Mouse (Mus musculus) hindbrain, embryonic 11.5 days (tissue): ENCODE measurements around the gene Epp13. TPM values are rescaled to one million over a fixed set of nuclear protein-coding genes. Genes with fewer than 3 reads are reported as not detected.
"Not testable (repeated sequence)": the region's sequence is repeated elsewhere in the genome, so short reads cannot be mapped to it uniquely, and the experiment has no call there.

Experiments
- ATAC-seq: fragments of 200-750 bp; cut with Nextera tagmentation; 2 replicates; pipeline ENCODE4 v1.8.0; 2017; ENCODE audit warnings: mild to moderate bottlenecking, moderate TSS enrichment, moderate library complexity; ENCODE audit not compliant: low FRiP score
- DNase-seq: peaks from one replicate; pipeline ENCODE4 v3.0.0-alpha.2; 2015; ENCODE audit warnings: low spot score
- H3K27ac ChIP-seq: fragments of 300-500 bp; sonication (generic); 2 replicates; pipeline ENCODE4 v1.5.1; 2014; ENCODE audit warnings: mild to moderate bottlenecking, low read depth, low read length
- H3K27me3 ChIP-seq: fragments of 300-500 bp; sonication (generic); 2 replicates; pipeline ENCODE4 v1.6.1; 2014; ENCODE audit warnings: mild to moderate bottlenecking, low read length, moderate library complexity, mixed read lengths; ENCODE audit not compliant: control insufficient read depth, insufficient read depth
- H3K36me3 ChIP-seq: fragments of 300-500 bp; sonication (generic); 2 replicates; pipeline ENCODE4 v1.6.1; 2014; ENCODE audit warnings: mild to moderate bottlenecking, low read length, moderate library complexity, mixed read lengths; ENCODE audit not compliant: control insufficient read depth, insufficient read depth
- H3K4me1 ChIP-seq: fragments of 300-500 bp; sonication (generic); replicated peaks from 2 replicates; pipeline ENCODE4 v1.6.1; 2014; ENCODE audit warnings: low read length, mixed read lengths; ENCODE audit not compliant: control insufficient read depth, insufficient read depth
- H3K4me2 ChIP-seq: fragments of 300-500 bp; sonication (generic); replicated peaks from 2 replicates; pipeline ENCODE4 v1.6.1; 2014; ENCODE audit warnings: mild to moderate bottlenecking, low read depth, low read length
- H3K4me3 ChIP-seq: fragments of 300-500 bp; sonication (generic); 2 replicates; pipeline ENCODE4 v1.5.1; 2014; ENCODE audit warnings: low read depth, low read length
- H3K9ac ChIP-seq: fragments of 300-500 bp; sonication (generic); 2 replicates; pipeline ENCODE4 v1.6.1; 2014; ENCODE audit warnings: low read depth, low read length
- H3K9me3 ChIP-seq: fragments of 300-500 bp; sonication (generic); 2 replicates; pipeline ENCODE4 v1.6.1; 2016; ENCODE audit warnings: low read length; ENCODE audit not compliant: control insufficient read depth
- WGBS: fragments of 180-500 bp; shearing (Covaris S2); extraction: QIAGEN DNeasy Blood & Tissue Kit; methylation state at CpG from one replicate; pipeline ENCODE4 v1.1.7; 2014; 5-methylcytosine and 5-hydroxymethylcytosine counted together
- polyA plus RNA-seq: library from polyadenylated mRNA; unstranded; fragments of >200 nt; fragmentation: Nextera tagmentation; extraction: Ambion mirVana; gene quantifications from 2 replicates; pipeline ENCODE4 v1.2.1, GENCODE M21; 2014

The Epp13 gene
- polyA plus RNA-seq: not detected in 2 replicates

DNA sequence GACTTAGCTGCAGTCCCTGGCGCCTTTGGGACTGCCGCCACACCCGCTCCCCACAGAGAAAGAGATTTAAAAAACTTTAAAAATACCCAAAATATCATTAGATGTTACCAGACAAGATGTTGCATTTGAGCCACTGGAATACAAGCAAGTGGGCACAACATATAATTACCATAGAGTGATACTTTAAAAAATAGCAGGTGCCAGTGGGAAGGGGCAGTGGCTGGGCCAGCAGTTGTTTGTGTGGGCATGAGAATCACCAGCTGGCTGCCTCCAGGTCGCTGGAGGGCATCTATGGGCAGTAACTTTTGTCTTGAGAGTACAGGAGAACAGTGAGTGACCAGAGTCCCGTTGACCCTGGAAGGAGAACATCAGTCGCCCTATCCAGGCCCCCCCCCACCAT lies at the start of gene Epp13:
Epp13 (plus strand) TSS at position 301 of the 400 bp plus-strand sequence.
- Histone ChIP-seq H3K27ac (no peak within 1 kb of the TSS), H3K27me3 (no peaks in the 10 kb centered on the region), H3K4me2 (no peak within 1 kb of the TSS), H3K4me3 (no peak within 1 kb of the TSS), H3K9me3 (no peaks in the 10 kb centered on the region), H3K9ac (no peak within 1 kb of the TSS), H3K4me1 (no peaks in the 10 kb centered on the region), H3K36me3 (no peaks in the 10 kb centered on the region)
- 91% methylated on average over 6 of the region's 6 CpGs for WGBS
- no peak for DNase-seq
- ATAC-seq: no peak

DNA sequence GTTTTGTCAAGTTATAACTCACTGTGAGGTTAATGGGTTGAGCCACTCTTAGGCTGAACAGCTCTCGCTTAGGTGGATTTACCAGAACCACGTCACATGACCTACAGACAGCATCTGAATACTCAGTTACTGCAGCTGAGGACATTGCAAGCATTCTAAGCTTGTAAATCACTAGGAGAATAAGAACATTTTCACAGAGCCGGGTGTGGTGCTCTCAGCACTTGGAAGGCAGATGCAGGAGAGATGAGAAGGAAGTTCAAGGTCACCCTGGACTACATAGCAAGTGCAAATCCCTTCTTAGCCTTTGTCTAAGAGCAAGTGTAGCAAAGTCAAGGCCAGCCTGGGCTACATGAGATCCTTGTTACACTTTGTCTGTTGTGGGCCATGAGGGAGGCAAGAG lies 48.3 kb upstream of the Epp13 start:
- no peak for DNase-seq
- H3K4me3 ChIP-seq: no peak overlapping the region
- H3K27ac ChIP-seq: no peak overlapping the region
- H3K9ac ChIP-seq: no peak overlapping the region
- H3K4me1 ChIP-seq: no peaks in the 10 kb centered on the region
- ATAC-seq: no peak
- H3K27me3 ChIP-seq: no peaks in the 10 kb centered on the region
- 84% methylated on average over 3 of the region's 3 CpGs for WGBS
- no peaks in the 10 kb centered on the region for H3K36me3 ChIP-seq
- no peak overlapping the region for H3K4me2 ChIP-seq
- H3K9me3 ChIP-seq: no peaks in the 10 kb centered on the region

DNA sequence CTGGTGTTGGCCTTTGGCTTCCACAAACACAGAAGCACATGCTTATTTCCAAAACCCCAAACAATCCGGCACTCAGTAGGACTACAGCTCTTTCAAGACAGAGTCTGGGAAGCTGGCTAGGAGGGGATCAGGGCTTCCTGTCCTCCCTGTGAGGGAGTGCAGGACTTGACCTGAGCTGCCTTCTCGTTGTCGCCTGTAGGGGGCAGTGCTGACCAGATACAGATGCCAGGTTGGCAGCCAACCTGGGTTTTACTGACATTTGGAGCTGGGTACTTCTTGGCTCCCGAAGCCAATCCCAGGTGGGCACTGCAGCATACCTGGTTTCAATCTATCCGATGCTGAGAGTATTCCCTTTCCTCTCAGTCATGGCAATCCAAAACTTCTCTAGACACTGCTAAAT lies 39.4 kb upstream of the Epp13 start:
- H3K4me3 ChIP-seq: no peak overlapping the region
- no peak overlapping the region for H3K4me2 ChIP-seq
- no peaks in the 10 kb centered on the region for H3K27me3 ChIP-seq
- no peaks in the 10 kb centered on the region for H3K4me1 ChIP-seq
- DNase-seq: no peak
- no peaks in the 10 kb centered on the region for H3K9me3 ChIP-seq
- 37% methylated on average over 5 of the region's 5 CpGs for WGBS
- no peak for ATAC-seq
- no peak overlapping the region for H3K27ac ChIP-seq
- H3K9ac ChIP-seq: no peak overlapping the region
- H3K36me3 ChIP-seq: no peaks in the 10 kb centered on the region

DNA sequence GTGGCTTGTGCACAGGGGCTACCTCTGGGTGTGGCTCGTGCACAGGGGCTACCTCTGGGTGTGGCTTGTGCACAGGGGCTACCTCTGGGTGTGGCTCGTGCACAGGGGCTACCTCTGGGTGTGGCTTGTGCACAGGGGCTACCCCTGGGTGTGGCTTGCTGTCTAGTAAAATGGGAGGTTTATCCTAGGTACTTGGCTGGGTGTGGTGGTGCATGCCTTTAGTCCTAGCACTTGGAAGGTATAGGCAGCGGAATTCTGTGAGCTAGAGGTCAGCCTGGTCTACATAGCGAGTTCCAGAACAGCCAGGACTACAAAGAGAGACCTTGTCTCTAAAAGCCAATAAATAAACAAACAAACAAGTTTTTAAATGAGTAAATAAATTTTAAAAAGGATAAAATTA lies 37.8 kb upstream of the Epp13 start:
- 77% methylated on average over 3 of the region's 4 CpGs for WGBS
- H3K9ac ChIP-seq, H3K27me3 ChIP-seq, H3K4me3 ChIP-seq, H3K4me1 ChIP-seq, H3K9me3 ChIP-seq, H3K27ac ChIP-seq, DNase-seq, H3K36me3 ChIP-seq, ATAC-seq, H3K4me2 ChIP-seq: not testable (repeated sequence)

DNA sequence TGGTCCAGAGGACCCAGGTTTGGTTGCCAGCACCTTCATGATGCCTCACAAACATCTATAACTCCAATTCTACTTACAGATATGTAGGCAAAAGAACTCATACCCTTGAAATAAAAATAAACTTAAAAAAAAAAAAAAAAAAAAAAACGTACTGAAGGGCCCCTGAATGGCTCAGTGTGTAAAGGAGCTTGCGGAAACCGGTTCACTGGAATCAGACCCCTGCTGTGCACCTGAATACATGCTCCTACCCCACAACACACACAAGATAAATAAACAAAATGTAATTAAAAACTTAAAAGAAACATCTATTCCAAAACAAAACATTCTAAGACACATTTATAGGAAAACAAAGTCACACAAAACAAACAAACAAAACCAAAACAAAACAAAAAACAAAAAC lies 32.4 kb upstream of the Epp13 start:
- no peak for DNase-seq
- no peaks in the 10 kb centered on the region for H3K27me3 ChIP-seq
- ATAC-seq: no peak
- no peak overlapping the region for H3K9ac ChIP-seq
- H3K4me3 ChIP-seq: no peak overlapping the region
- no peaks in the 10 kb centered on the region for H3K9me3 ChIP-seq
- H3K4me2 ChIP-seq: no peak overlapping the region
- WGBS: 52% methylated on average over 3 of the region's 3 CpGs
- H3K4me1 ChIP-seq: no peaks in the 10 kb centered on the region
- no peaks in the 10 kb centered on the region for H3K36me3 ChIP-seq
- H3K27ac ChIP-seq: no peak overlapping the region

DNA sequence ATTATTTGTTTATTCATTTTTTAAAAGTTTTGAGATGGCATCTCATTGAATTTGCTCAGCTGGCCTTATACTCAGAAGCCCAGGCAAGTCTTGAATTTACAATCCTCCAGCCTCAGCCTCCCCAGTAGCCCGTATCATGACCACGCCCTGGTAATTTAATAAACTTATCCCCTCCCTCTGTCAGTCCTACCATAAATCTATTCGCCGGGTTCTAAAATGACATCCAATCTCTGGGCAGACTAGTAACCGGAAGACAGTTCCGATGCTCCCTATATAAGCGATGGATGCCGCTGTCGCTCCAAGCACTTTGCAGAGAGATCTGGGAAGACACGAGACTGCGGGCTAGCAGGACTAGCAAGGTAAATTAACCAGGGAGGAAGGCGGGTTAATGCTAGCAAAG lies 30.5 kb upstream of the Epp13 start, which contains the start of gene Zscan5b:
Zscan5b (plus strand) TSS at position 301 of the 400 bp plus-strand sequence.
- Histone ChIP-seq H3K36me3 (no peaks in the 10 kb centered on the region), H3K27ac (no peak within 1 kb of the TSS), H3K27me3 (no peaks in the 10 kb centered on the region), H3K4me1 (no peaks in the 10 kb centered on the region), H3K9me3 (no peaks in the 10 kb centered on the region), H3K4me3 (no peak within 1 kb of the TSS), H3K9ac (no peak within 1 kb of the TSS), H3K4me2 (no peak within 1 kb of the TSS)
- WGBS: 93% methylated on average over 12 of the region's 12 CpGs
- no peak for ATAC-seq
- DNase-seq: no peak

DNA sequence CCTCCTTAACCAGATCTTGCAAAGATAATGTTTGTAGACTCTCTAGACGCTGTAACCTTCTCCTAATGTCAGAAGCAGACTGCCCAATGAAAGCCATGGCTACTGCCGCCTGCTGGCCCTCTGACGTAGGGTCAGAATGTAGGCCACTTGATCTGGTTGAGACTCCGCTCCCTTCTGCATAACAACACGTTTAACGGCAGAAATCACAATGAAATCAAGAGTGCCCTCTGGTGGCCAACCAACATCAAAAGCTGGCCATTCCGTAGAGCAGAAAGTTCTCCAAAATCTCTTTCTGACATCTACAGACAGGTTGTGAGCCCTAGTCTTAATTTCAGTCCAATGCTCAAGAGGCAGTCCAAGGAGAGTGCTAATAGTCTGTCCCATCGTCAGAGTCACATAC lies 24.0 kb upstream of the Epp13 start:
- 66% methylated on average over 8 of the region's 8 CpGs for WGBS
- not testable (repeated sequence) for H3K27me3 ChIP-seq, H3K4me2 ChIP-seq, H3K27ac ChIP-seq, ATAC-seq, H3K4me1 ChIP-seq, H3K9ac ChIP-seq, H3K9me3 ChIP-seq, H3K36me3 ChIP-seq, H3K4me3 ChIP-seq
- peak; percentile 11 for DNase-seq

DNA sequence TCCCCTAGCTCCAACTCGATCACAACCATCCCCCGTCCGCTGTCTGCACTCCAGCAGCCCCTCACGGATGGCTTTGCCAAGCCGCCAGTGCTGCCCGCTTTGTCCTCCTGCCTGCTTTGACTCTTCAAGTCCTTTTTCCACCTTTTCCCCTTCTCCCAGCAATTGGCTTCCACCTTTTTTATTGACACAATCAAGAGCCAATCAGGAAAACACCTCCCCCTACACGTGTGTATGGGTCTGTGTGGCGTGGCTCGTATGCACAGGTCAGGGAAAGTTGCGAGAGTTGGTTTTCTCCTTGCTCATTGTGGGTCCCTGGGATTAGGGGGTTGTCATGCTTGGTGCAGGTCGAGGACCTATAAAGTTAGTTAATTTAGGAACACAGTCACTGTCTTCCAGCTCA lies 12.7 kb upstream of the Epp13 start:
- DNase-seq (no peak), ATAC-seq (no peak)
- no peak overlapping the region for H3K9ac ChIP-seq
- no peak overlapping the region for H3K27ac ChIP-seq
- H3K27me3 ChIP-seq: no peaks in the 10 kb centered on the region
- WGBS: 56% methylated on average over 11 of the region's 11 CpGs
- H3K4me2 ChIP-seq: no peak overlapping the region
- H3K4me1 ChIP-seq: no peaks in the 10 kb centered on the region
- no peak overlapping the region for H3K4me3 ChIP-seq
- no peaks in the 10 kb centered on the region for H3K36me3 ChIP-seq
- no peaks in the 10 kb centered on the region for H3K9me3 ChIP-seq

DNA sequence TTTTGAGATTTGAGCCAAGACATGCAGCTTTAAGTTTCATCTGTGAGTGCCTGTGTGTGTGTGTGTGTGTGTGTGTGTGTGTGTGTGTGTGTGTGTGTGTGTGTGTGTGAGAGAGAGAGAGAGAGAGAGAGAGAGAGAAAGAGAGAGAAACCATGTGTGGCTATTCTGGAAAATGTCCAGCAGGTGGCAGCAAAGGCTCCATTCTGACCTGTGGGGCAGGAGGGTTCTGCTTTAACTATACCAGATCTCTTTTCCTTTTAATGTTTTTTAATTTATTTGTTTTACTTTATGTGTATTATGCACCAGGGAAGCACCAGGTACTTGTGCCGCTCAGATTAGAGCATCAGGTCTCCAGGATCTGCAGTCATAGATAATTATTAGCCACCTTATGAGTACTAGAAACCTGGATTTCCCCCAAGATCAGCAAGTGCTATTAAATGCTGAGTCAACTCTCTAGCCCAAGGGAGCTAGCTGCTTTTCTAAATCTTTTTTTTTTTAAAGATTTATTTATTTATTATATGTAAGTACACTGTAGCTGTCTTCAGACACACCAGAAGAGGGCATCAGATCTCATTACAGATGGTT lies 11.6 kb upstream of the Epp13 start:
- H3K27me3 ChIP-seq, ATAC-seq, H3K9ac ChIP-seq, H3K9me3 ChIP-seq, H3K4me1 ChIP-seq, H3K4me2 ChIP-seq, H3K4me3 ChIP-seq, H3K36me3 ChIP-seq, H3K27ac ChIP-seq: not testable (repeated sequence)
- DNase-seq: peak; percentile 58
- WGBS: 19% methylated on average over 1 of the region's 1 CpGs
